Mouse (Mus musculus): ENCODE data around the gene Actc1.

Actc1 gene

GRCm38 (mm10) chr2:114050150-114050549 is 3.2 kb downstream of the Actc1 start:
- no peak for DNase-seq (ENCODE audit: low read depth, low spot score)

- no peak for DNase-seq (ENCODE audit: low read depth, low spot score)
Observed at GRCm38 (mm10) chr2:114049372-114049771, 4.0 kb downstream of the Actc1 start.

- DNase-seq (ENCODE audit: low read depth, low spot score) = peak; percentile 9
Observed at GRCm38 (mm10) chr2:114047960-114048611, 5.3 kb downstream of the Actc1 start.

GRCm38 (mm10) chr2:114046151-114046664 is 7.1 kb downstream of the Actc1 start:
- DNase-seq (ENCODE audit: low read depth, low spot score) = no peak

- DNase-seq (ENCODE audit: low read depth, low spot score) = no peak
Observed at GRCm38 (mm10) chr2:114037926-114038325, 15.4 kb downstream of the Actc1 start.

GRCm38 (mm10) chr2:114032259-114032658 is 21.1 kb downstream of the Actc1 start:
- no peak for DNase-seq (ENCODE audit: low read depth, low spot score)

- DNase-seq (ENCODE audit: low read depth, low spot score) = no peak
Observed at GRCm38 (mm10) chr2:114023383-114023782, 30.0 kb downstream of the Actc1 start.

GRCm38 (mm10) chr2:114020210-114020563 is 33.2 kb downstream of the Actc1 start:
- DNase-seq (ENCODE audit: low read depth, low spot score) = no peak

GRCm38 (mm10) chr2:114019474-114020209 is 33.7 kb downstream of the Actc1 start:
- DNase-seq (ENCODE audit: low read depth, low spot score) = no peak

GRCm38 (mm10) chr2:114018136-114018535 is 35.2 kb downstream of the Actc1 start:
- DNase-seq (ENCODE audit: low read depth, low spot score) = no peak

- DNase-seq (ENCODE audit: low read depth, low spot score) = no peak
Observed at GRCm38 (mm10) chr2:114014839-114015238, 38.5 kb downstream of the Actc1 start.

- DNase-seq (ENCODE audit: low read depth, low spot score) = no peak
Observed at GRCm38 (mm10) chr2:114013846-114014245, 39.5 kb downstream of the Actc1 start.

- no peak for DNase-seq (ENCODE audit: low read depth, low spot score)
Observed at GRCm38 (mm10) chr2:114013295-114013771, 40.0 kb downstream of the Actc1 start, which contains the start of gene Gjd2. Gjd2 (minus strand) TSS chr2:114013619.

GRCm38 (mm10) chr2:114012749-114013211 is 40.6 kb downstream of the Actc1 start:
- no peak for DNase-seq (ENCODE audit: low read depth, low spot score)

- no peak for DNase-seq (ENCODE audit: low read depth, low spot score)
Observed at GRCm38 (mm10) chr2:114011838-114012237, 41.5 kb downstream of the Actc1 start.

- DNase-seq (ENCODE audit: low read depth, low spot score) = peak; percentile 49
Observed at GRCm38 (mm10) chr2:114008321-114008720, 45.0 kb downstream of the Actc1 start.

GRCm38 (mm10) chr2:113997484-113997883 is 55.9 kb downstream of the Actc1 start:
- no peak for DNase-seq (ENCODE audit: low read depth, low spot score)

All from telencephalon, adult 2 months (tissue).